Mouse (Mus musculus) thymus, adult 2 months (tissue): ENCODE measurements around the gene Sh3pxd2a.

Experiments
- CTCF ChIP-seq: fragments of 200-500 bp; IDR thresholded peaks from 2 replicates; pipeline ENCODE4 v1.5.1; 2012; ENCODE audit warnings: mild to moderate bottlenecking, control low read depth, low read length, moderate library complexity, borderline replicate concordance; ENCODE audit not compliant: control insufficient read depth, poor library complexity, insufficient read depth; ENCODE audit errors: extremely low read depth
- POLR2A ChIP-seq: fragments of 200-500 bp; IDR thresholded peaks from 2 replicates; pipeline ENCODE4 v1.6.1; 2012; ENCODE audit warnings: mild to moderate bottlenecking, low read length, control low read depth, moderate library complexity; ENCODE audit not compliant: control insufficient read depth, poor library complexity, insufficient read depth; ENCODE audit errors: extremely low read depth

DNA sequence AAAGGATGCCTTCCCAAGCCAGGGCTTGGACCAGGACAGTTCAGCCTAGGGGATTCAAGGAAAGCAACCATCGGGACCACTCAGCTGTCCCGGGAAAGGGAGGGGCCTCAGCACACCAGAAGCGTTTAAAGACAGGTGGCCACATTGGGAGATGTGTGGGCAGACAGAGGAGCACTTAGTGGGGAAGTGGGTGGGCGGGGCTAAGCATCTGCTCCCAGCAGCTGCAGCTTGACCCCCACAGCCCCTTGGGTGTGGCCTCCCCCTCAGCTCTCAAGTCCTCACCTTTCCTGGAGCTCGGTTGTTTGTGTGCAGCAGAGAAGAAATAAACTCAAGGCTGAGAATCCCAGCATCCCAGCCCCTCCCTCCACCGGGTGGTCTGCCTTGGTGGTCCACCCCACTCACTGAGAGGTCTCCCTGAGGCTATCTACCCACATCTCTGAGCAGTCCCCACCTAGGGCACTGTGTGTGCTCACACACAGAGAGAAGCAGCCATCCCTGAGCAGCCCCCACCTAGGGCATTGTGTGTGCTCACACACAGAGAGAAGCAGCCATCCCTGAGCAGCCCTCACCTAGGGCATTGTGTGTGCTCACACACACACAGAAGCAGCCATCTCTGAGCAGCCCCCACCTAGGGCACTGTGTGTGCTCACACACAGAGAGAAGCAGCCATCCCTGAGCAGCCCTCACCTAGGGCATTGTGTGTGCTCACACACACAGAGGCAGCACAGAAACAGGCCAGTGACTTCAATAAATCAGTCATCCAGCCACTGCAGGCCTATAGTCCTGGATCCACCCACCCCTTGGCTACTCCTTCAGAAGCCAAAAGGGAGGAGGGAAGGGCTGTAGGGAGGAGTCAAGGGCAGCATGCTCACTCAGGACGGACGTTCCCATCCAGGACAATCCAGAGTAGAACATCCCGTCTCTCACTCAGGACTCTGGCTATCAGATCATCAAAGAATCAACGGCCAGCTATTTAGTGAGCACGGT lies 136.0 kb downstream of the Sh3pxd2a start:
- no peak for TF ChIP-seq POLR2A
- TF ChIP-seq CTCF: no peak
